Mouse (Mus musculus): ENCODE results near the gene Zbtb45. TPM values are rescaled to one million over a fixed set of nuclear protein-coding genes. Genes with fewer than 3 reads are reported as not detected.

Gene Zbtb45
- polyA plus RNA-seq, 2 experiments, result 9.8 to 10.5 TPM

DNA sequence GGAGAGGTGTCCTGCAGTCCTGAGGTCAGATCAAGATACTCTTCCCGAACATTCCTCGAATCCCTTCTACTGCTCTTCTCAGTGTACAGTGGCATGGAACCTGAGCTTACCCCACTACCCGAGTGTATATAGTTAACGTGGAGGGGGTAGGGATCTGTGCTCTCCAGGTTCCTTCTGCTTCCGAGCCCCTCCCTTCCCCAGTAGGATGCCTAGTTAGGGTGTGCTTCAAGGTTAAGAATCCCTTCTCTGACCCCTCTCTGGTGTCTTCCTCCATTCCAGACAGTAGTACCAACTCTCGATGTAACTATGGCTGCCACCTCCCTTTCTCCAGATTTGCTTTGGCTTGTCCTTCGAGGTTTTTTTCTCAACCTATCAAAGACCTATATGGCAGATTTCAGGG lies 29.5 kb downstream of the Zbtb45 start:
- Histone ChIP-seq H3K4me2 (ENCODE audit: low read depth) (no peak overlapping the region), H3K36me3 (replicated peaks; ENCODE audit: control insufficient read depth, insufficient read depth, low read depth) (no peaks in the 10 kb centered on the region), H3K9ac (replicated peaks) (no peak overlapping the region), H3K9me3 (ENCODE audit: control insufficient read depth, low read length) (no peaks in the 10 kb centered on the region), H3K27ac (no peak overlapping the region), H3K4me3 (ENCODE audit: insufficient read depth in 1 of 2, low read depth in 2 of 2, low read length in 2 of 2) (no peak overlapping the region), H3K4me1 (replicated peaks; ENCODE audit: control insufficient read depth in 2 of 2, insufficient read depth in 2 of 2, low read length in 1 of 2) (peaks cover 20 to 25% of the 10 kb centered on the region in 2 experiments), H3K27me3 (ENCODE audit: control insufficient read depth, insufficient read depth, low read length) (no peaks in the 10 kb centered on the region)
- TF ChIP-seq EP300 (IDR thresholded peaks at IDR 0.05; ENCODE audit: low read depth) (no peak), CTCF (IDR thresholded peaks at IDR 0.05; ENCODE audit: low read depth) (no peak)
- no peak for ATAC-seq (ENCODE audit: insufficient read depth)
- no peak for DNase-seq (ENCODE audit: low read depth in 3 of 3, low spot score in 3 of 3)
- 75% methylated on average over 7 of the region's 7 CpGs for WGBS (ENCODE audit: insufficient replicate concordance)

DNA sequence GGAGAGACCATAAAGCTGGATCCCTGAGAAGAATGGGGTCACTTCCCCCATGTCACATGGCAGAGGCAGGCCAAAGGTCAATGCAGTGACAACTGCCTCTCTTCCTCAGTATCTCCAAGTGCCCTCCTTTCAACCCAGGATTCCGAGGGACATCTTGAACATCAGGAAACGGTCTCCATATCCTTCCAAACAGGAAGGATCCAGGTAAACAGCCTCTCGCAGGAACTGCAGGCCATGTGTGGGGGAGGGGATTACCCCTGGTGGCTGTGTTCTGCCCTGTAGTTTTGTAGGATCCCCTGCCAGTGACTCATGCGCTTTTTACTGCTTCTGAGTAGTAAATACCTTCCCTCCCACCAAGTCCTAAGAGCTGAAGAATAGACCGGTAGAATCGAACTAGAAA lies 30.1 kb downstream of the Zbtb45 start:
- no peak overlapping the region for H3K9ac ChIP-seq (replicated peaks)
- 59% methylated on average over 6 of the region's 6 CpGs for WGBS (ENCODE audit: insufficient replicate concordance)
- H3K4me3 ChIP-seq (ENCODE audit: insufficient read depth in 1 of 2, low read depth in 2 of 2, low read length in 2 of 2), result no peak overlapping the region
- no peak overlapping the region for H3K4me2 ChIP-seq (ENCODE audit: low read depth)
- H3K27me3 ChIP-seq (ENCODE audit: control insufficient read depth, insufficient read depth, low read length), result no peaks in the 10 kb centered on the region
- H3K4me1 ChIP-seq (replicated peaks; ENCODE audit: control insufficient read depth in 2 of 2, insufficient read depth in 2 of 2, low read length in 1 of 2), result peaks cover 16 to 22% of the 10 kb centered on the region in 2 experiments
- TF ChIP-seq CTCF (IDR thresholded peaks at IDR 0.05; ENCODE audit: low read depth), result no peak
- no peak for TF ChIP-seq EP300 (IDR thresholded peaks at IDR 0.05; ENCODE audit: low read depth)
- ATAC-seq (ENCODE audit: insufficient read depth), result no peak
- no peaks in the 10 kb centered on the region for H3K9me3 ChIP-seq (ENCODE audit: control insufficient read depth, low read length)
- H3K27ac ChIP-seq, result no peak overlapping the region
- DNase-seq (ENCODE audit: low read depth in 3 of 3, low spot score in 3 of 3), result no peak
- H3K36me3 ChIP-seq (replicated peaks; ENCODE audit: control insufficient read depth, insufficient read depth, low read depth), result no peaks in the 10 kb centered on the region

- Histone ChIP-seq H3K4me3 (ENCODE audit: insufficient read depth in 1 of 2, low read depth in 2 of 2, low read length in 2 of 2) (peak overlapping the region; percentile 66 to 77; a peak in 3 of 4 replicates), H3K9ac (replicated peaks) (peak overlapping the region; percentile 89), H3K4me1 (replicated peaks; ENCODE audit: control insufficient read depth in 2 of 2, insufficient read depth in 2 of 2, low read length in 1 of 2) (peaks cover 16 to 22% of the 10 kb centered on the region in 2 experiments), H3K36me3 (replicated peaks; ENCODE audit: control insufficient read depth, insufficient read depth, low read depth) (no peaks in the 10 kb centered on the region), H3K27ac (peak overlapping the region; percentile 91), H3K4me2 (ENCODE audit: low read depth) (peak overlapping the region; percentile 98), H3K27me3 (ENCODE audit: control insufficient read depth, insufficient read depth, low read length) (no peaks in the 10 kb centered on the region), H3K9me3 (ENCODE audit: control insufficient read depth, low read length) (no peaks in the 10 kb centered on the region)
- 70% methylated on average over 18 of the region's 18 CpGs for WGBS (ENCODE audit: insufficient replicate concordance)
- DNase-seq (ENCODE audit: low read depth in 3 of 3, low spot score in 3 of 3) (no peak), ATAC-seq (ENCODE audit: insufficient read depth) (no peak)
- TF ChIP-seq CTCF (IDR thresholded peaks at IDR 0.05; ENCODE audit: low read depth), result no peak
- no peak for TF ChIP-seq EP300 (IDR thresholded peaks at IDR 0.05; ENCODE audit: low read depth)
Observed at GRCm38 (mm10) chr7:12978931-12979722, 30.7 kb downstream of the Zbtb45 start.

DNA sequence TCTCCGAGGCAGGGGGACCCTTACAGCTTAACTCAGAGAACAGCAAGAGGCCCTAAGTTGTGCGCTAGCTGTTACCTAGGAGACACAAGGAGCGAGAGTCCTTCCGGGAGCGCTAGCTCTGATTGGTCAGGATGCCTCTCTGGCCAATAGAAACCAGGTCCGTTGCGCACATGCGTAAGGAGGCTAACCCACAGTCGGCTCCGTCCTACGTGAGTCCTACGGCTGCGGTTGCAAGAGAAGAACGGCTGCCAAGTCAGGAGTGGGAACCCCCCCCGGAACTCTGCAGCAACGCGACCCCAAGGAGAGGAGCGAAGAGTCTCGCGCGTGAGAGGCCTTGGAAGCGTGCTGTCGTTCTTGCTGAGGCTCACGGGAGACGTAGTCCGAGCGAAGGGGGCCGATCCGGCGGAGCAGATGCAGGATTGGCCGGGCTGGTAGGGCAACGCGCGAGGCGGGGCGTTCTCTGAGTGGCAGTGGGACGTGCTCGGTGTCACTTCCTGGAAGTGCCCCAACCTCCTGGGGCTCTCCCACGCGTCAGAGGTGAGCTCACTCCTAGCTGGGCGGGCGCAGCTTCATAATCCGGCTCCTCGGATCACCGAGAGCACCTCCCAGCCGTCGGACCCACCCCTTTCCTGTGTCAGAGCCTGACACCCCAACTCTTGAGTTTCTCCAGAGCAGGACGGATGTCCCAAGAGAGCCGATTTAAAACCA lies 32.0 kb downstream of the Zbtb45 start, which contains the start of gene Zfp446:
Gene Zfp446, plus strand, starts transcription at position 167 of the 708 bp plus-strand sequence.
- Histone ChIP-seq H3K4me3 (ENCODE audit: insufficient read depth in 1 of 2, low read depth in 2 of 2, low read length in 2 of 2) (peak within 1 kb of the TSS; percentile 77 to 78), H3K4me1 (replicated peaks; ENCODE audit: control insufficient read depth in 2 of 2, insufficient read depth in 2 of 2, low read length in 1 of 2) (peaks cover 16 to 20% of the 10 kb centered on the region in 2 experiments), H3K27ac (peak within 1 kb of the TSS; percentile 91), H3K36me3 (replicated peaks; ENCODE audit: control insufficient read depth, insufficient read depth, low read depth) (no peaks in the 10 kb centered on the region), H3K9ac (replicated peaks) (peak within 1 kb of the TSS; percentile 89), H3K4me2 (ENCODE audit: low read depth) (peak within 1 kb of the TSS; percentile 98), H3K9me3 (ENCODE audit: control insufficient read depth, low read length) (no peaks in the 10 kb centered on the region), H3K27me3 (ENCODE audit: control insufficient read depth, insufficient read depth, low read length) (no peaks in the 10 kb centered on the region)
- WGBS (ENCODE audit: insufficient replicate concordance), result under 1% methylated on average over 49 of the region's 49 CpGs
- TF ChIP-seq CTCF (IDR thresholded peaks at IDR 0.05; ENCODE audit: low read depth) (0 out of 2 replicates have a peak, but pooled peaks have one; percentile 10), EP300 (IDR thresholded peaks at IDR 0.05; ENCODE audit: low read depth) (no peak)
- DNase-seq (ENCODE audit: low read depth in 3 of 3, low spot score in 3 of 3), result peak; percentile 96 to 97 (median 96)
- ATAC-seq (ENCODE audit: insufficient read depth), result peak; percentile 99

DNA sequence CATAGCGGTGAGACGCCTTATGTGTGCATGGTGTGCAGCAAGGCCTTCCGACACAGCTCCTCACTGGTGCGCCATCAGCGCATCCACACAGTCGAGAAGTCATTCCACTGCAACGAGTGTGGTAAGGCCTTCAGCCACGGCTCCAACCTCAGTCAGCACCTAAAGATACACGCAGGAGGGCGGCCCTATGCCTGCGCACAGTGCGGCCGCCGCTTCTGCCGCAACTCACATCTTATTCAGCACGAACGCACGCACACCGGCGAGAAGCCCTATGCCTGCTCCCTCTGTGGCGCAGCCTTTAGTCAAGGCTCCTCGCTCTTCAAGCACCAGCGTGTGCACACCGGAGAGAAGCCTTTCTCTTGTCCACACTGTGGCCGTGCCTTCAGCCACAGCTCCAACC lies 38.9 kb downstream of the Zbtb45 start:
- ATAC-seq (ENCODE audit: insufficient read depth) (no peak), DNase-seq (ENCODE audit: low read depth in 3 of 3, low spot score in 3 of 3) (no peak)
- H3K27me3 ChIP-seq (ENCODE audit: control insufficient read depth, insufficient read depth, low read length), result no peaks in the 10 kb centered on the region
- H3K4me1 ChIP-seq (replicated peaks; ENCODE audit: control insufficient read depth in 2 of 2, insufficient read depth in 2 of 2, low read length in 1 of 2), result peaks cover 10 to 11% of the 10 kb centered on the region in 2 experiments
- no peak overlapping the region for H3K9ac ChIP-seq (replicated peaks)
- no peak overlapping the region for H3K4me2 ChIP-seq (ENCODE audit: low read depth)
- H3K9me3 ChIP-seq (ENCODE audit: control insufficient read depth, low read length), result no peaks in the 10 kb centered on the region
- WGBS (ENCODE audit: insufficient replicate concordance), result 88% methylated on average over 25 of the region's 25 CpGs
- H3K36me3 ChIP-seq (replicated peaks; ENCODE audit: control insufficient read depth, insufficient read depth, low read depth), result peaks cover 12% of the 10 kb centered on the region
- no peak overlapping the region for H3K4me3 ChIP-seq (ENCODE audit: insufficient read depth in 1 of 2, low read depth in 2 of 2, low read length in 2 of 2)
- H3K27ac ChIP-seq, result no peak overlapping the region
- TF ChIP-seq CTCF (IDR thresholded peaks at IDR 0.05; ENCODE audit: low read depth) (no peak), EP300 (IDR thresholded peaks at IDR 0.05; ENCODE audit: low read depth) (no peak)

Measured in liver, embryonic 14.5 days (tissue).